Mouse (Mus musculus): Measurements from ENCODE around the gene Ccr6. TPM values are rescaled to one million over a fixed set of nuclear protein-coding genes. Genes with fewer than 3 reads are reported as not detected.
A peak's percentile ranks its signal among the peaks of the same experiment; 100 is the strongest.
"Not testable (repeated sequence)": the region's sequence is repeated elsewhere in the genome, so short reads cannot be mapped to it uniquely, and the experiment has no call there.

Ccr6 gene
- total RNA-seq, 2 experiments from 2014 or later = not detected

GRCm38 (mm10) chr17:8229607-8230006, 6.2 kb upstream of the Ccr6 start:
- ATAC-seq (replicated peaks; ENCODE audit: low FRiP score, poor library complexity, severe bottlenecking) = no peak

- ATAC-seq (replicated peaks; ENCODE audit: low FRiP score, poor library complexity, severe bottlenecking) = no peak
These were observed 3.8 kb upstream of the Ccr6 start for GRCm38 (mm10) chr17:8232089-8232488.

DNA sequence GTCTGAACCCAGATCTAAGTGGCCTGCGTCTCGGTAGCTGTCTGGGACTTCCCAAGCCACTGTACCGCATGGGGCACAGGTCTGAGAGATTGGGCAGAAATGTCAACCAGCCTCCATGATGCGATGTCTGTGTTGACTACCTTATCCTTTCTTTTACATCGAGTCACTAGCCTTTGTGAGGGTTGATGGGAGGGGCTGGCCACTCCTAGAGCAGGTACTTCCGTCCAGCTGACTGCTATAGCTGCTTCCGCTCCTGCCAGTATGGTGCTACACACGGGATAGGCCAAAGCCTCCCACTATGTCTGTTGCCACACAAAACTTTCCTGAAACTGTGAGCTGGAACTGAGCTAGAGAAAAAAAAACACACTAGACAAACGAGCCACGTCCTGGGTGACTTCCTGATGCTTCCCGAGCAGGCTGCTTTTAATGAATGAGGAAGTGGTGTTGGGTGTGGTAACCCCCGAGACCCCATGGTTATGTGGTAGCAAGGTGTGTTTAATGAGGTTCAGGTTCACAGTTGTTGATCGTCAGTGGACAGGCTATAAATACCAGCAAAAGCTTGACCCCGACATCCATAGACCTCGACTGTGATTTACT, 2.1 kb upstream of the Ccr6 start:
- ATAC-seq (replicated peaks; ENCODE audit: low FRiP score, poor library complexity, severe bottlenecking) = no peak

- no peak for ATAC-seq (replicated peaks; ENCODE audit: low FRiP score, poor library complexity, severe bottlenecking)
These were observed 1.3 kb upstream of the Ccr6 start for GRCm38 (mm10) chr17:8234537-8234936.

- ATAC-seq (replicated peaks; ENCODE audit: low FRiP score, poor library complexity, severe bottlenecking) = no peak
These were observed 2.3 kb downstream of the Ccr6 start for GRCm38 (mm10) chr17:8238012-8238710.

- ATAC-seq (replicated peaks; ENCODE audit: low FRiP score, poor library complexity, severe bottlenecking) = no peak
These were observed 3.7 kb downstream of the Ccr6 start for GRCm38 (mm10) chr17:8239561-8239960.

- no peak for ATAC-seq (replicated peaks; ENCODE audit: low FRiP score, poor library complexity, severe bottlenecking)
These were observed 4.7 kb downstream of the Ccr6 start for GRCm38 (mm10) chr17:8240517-8240916.

- ATAC-seq (replicated peaks; ENCODE audit: low FRiP score, poor library complexity, severe bottlenecking) = no peak
These were observed 5.8 kb downstream of the Ccr6 start for GRCm38 (mm10) chr17:8241645-8242044.

- ATAC-seq (replicated peaks; ENCODE audit: low FRiP score, poor library complexity, severe bottlenecking) = no peak
These were observed 6.3 kb downstream of the Ccr6 start for GRCm38 (mm10) chr17:8242186-8242585.

- 0 out of 2 replicates have a peak, but pooled peaks have one; percentile 17 for ATAC-seq (replicated peaks; ENCODE audit: low FRiP score, poor library complexity, severe bottlenecking)
These were observed 8.3 kb downstream of the Ccr6 start for GRCm38 (mm10) chr17:8244124-8244523.

DNA sequence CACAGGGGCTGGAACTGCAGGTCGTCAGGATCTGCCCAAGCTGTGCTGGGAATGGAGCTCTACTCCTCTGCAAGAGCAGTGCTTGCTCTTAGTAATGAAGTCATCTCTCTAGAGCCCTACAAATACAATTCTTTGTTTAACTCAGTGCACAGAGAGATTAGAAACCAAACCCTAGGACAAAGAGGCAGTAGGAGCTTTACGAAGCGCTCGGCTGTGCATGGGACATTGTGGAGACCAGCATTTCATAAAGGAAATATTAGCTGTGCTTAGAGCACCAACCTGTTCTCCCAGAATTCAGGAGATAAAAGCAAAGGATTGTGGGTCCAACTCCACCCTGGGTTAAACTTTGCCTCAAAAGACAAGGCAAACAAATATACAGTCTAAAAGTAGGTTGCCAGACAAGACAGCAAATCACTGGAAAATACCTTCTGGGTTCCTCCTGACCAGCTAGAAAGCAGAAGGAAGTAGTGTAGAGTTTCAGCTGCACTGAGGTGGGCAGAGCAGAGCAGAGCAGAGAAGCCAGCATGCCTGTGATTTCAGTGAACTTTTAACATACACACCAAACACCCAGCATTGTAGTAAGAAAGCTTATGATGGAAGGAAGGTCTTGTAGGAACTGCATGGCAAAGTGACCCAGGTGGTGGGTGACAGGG, 10.4 kb downstream of the Ccr6 start:
- no peak for ATAC-seq (replicated peaks; ENCODE audit: low FRiP score, poor library complexity, severe bottlenecking)

- no peak for ATAC-seq (replicated peaks; ENCODE audit: low FRiP score, poor library complexity, severe bottlenecking)
These were observed 15.9 kb downstream of the Ccr6 start for GRCm38 (mm10) chr17:8251704-8252103.

GRCm38 (mm10) chr17:8254268-8254667, 18.4 kb downstream of the Ccr6 start:
- no peak for ATAC-seq (replicated peaks; ENCODE audit: low FRiP score, poor library complexity, severe bottlenecking)

- no peak for ATAC-seq (replicated peaks; ENCODE audit: low FRiP score, poor library complexity, severe bottlenecking)
These were observed 19.1 kb downstream of the Ccr6 start for GRCm38 (mm10) chr17:8254914-8255313.

GRCm38 (mm10) chr17:8255583-8255982, 19.7 kb downstream of the Ccr6 start:
- no peak for ATAC-seq (replicated peaks; ENCODE audit: low FRiP score, poor library complexity, severe bottlenecking)

- no peak for ATAC-seq (replicated peaks; ENCODE audit: low FRiP score, poor library complexity, severe bottlenecking)
These were observed 21.1 kb downstream of the Ccr6 start for GRCm38 (mm10) chr17:8256982-8257381.

DNA sequence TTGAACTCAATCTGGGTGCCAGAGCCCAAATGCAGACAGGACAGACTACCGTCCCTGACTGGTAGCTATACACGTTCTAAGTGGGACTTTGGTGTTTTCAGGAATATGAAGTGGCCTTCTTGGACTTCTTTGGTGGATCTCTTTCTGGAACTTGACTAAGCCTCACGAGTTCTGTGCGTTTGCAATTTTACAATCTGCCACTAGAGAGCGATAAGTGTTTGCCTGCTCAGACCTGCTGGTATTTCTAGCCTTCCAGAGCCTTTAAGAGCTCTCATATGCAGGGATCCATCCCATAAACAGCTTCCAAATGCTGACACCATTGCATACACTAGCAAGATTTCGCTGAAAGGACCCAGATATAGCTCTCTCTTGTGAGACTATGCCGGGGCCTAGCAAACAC, 28.8 kb downstream of the Ccr6 start:
- ATAC-seq (replicated peaks; ENCODE audit: low FRiP score, poor library complexity, severe bottlenecking) = not testable (repeated sequence)

DNA sequence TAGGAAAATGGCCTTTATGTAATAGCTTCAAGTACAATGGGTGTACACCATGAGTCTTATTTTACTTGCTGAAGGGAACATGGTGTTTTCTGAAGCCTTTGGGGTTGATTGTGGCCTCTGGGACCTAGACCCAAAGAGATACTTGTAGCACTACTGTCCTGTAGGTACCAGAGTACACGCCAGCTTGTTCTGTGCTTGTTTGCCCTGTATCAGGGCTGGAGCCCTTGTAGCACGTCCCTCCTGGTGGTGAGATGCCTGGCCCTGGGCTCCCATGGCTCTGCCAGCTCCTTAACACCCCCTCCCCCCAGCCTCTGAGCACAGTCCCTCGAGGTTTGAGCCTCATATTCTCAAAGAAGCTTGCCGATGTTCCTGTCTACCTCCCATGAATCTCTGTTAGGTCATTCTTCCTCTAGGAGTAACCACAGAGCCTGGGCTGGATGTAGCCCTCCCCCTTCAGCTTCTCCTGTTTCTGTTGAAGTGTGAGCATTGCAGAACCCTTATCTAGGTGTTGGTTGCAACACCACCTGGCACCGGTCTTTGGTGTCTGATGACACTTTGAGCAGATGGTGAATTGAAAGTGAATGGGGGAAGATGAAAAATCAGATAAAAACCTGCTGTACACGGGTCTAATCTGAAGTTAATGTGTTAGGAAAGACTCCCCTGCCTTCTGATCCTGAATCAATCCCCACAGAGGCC, 36.4 kb downstream of the Ccr6 start:
- no peak for ATAC-seq (replicated peaks; ENCODE audit: low FRiP score, poor library complexity, severe bottlenecking)

GRCm38 (mm10) chr17:8272951-8273350, 37.1 kb downstream of the Ccr6 start:
- ATAC-seq (replicated peaks; ENCODE audit: low FRiP score, poor library complexity, severe bottlenecking) = no peak

GRCm38 (mm10) chr17:8276071-8276470, 40.2 kb downstream of the Ccr6 start:
- ATAC-seq (replicated peaks; ENCODE audit: low FRiP score, poor library complexity, severe bottlenecking) = no peak

DNA sequence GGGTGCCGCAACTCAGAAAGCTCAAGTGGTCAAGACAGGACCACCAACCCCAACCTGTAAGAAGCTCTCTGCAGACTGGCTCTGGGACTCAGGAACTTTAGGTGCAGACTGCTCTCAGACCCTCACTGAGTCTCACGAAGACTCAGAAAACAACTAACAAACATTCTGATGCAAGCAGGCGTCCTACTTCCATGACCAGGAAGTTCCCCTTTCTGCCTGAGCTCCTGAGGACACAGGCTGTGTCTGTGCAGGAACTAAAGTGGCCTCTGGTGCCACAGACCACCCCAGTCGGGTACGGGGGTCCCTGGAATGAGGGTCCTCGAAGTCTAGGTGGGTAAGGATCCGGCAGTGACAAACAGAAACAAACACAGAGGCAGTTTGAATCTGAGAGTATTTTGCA, 40.8 kb downstream of the Ccr6 start:
- ATAC-seq (replicated peaks; ENCODE audit: low FRiP score, poor library complexity, severe bottlenecking) = no peak

Data from erythroid progenitor cell, adult 5-6 weeks (primary cell).